In genomic region chr17:80168425-80169182, GRCm38 (mm10) we compare ENCODE assay signal across 9 mouse cellular contexts. TPM values are rescaled to one million over a fixed set of nuclear protein-coding genes. Genes with fewer than 3 reads are reported as not detected.
DNase-seq lines count a peak whose midpoint lies in the region; ATAC-seq lines count a peak whose summit lies in the region.
"Had no signal": no experiment of that assay in that cellular context is flagged by ENCODE, and none has a peak within 500 bp of the region (broad histone marks: within the 10 kb centered on the region; RNA-seq: fewer than 3 reads in every experiment).

No protein-coding gene starts in this region.

- H3K4me3 ChIP-seq in heart, embryonic 14.5 days (ENCODE audit: control insufficient read depth in 1 of 2, insufficient read depth in 1 of 2, low read depth in 1 of 2, low read length in 2 of 2): peak overlapping the region in 1 of 2 experiments; percentile 13; a peak in 1 of 4 replicates
- peak overlapping the region; percentile 14 for H3K4me3 ChIP-seq in midbrain, embryonic 15.5 days
- H3K4me3 ChIP-seq: megakaryocyte, embryonic 14.5 days had no signal

- DNase-seq in ovary, postnatal 36 days (ENCODE audit: low spot score): peak; percentile 32
- no peak for DNase-seq in ovary, postnatal 10 days (ENCODE audit: low spot score)
- peak; percentile 20 for DNase-seq in fibroblast of lung, adult 2 months (ENCODE audit: low read depth)
- peak; percentile 79 for DNase-seq in layer of hippocampus, adult 9-11 months
- DNase-seq in thymus, postnatal 0 days (ENCODE audit: low spot score): no peak
- no peak for DNase-seq in natural killer cell, adult 2 months (ENCODE audit: low spot score in 2 of 2)

- peak overlapping the region; percentile 57 for H3K4me2 ChIP-seq in heart, embryonic 14.5 days (ENCODE audit: low read length)
- H3K4me2 ChIP-seq in midbrain, embryonic 15.5 days: peak overlapping the region; percentile 49

- H3K9me3 ChIP-seq in heart, embryonic 14.5 days (ENCODE audit: control insufficient read depth, low read length): no peaks in the 10 kb centered on the region
- H3K9me3 ChIP-seq in midbrain, embryonic 15.5 days: no peaks in the 10 kb centered on the region
- H3K9me3 ChIP-seq: megakaryocyte, embryonic 14.5 days had no signal

- H3K4me1 ChIP-seq in heart, embryonic 14.5 days (ENCODE audit: control insufficient read depth in 2 of 2, insufficient read depth in 2 of 2, low read length in 2 of 2): peaks cover 22 to 24% of the 10 kb centered on the region in 2 experiments
- peaks cover 17% of the 10 kb centered on the region for H3K4me1 ChIP-seq in midbrain, embryonic 15.5 days

- H3K36me3 ChIP-seq in heart, embryonic 14.5 days (ENCODE audit: control insufficient read depth, insufficient read depth, low read length): no peaks in the 10 kb centered on the region
- no peaks in the 10 kb centered on the region for H3K36me3 ChIP-seq in midbrain, embryonic 15.5 days (replicated peaks)

- ATAC-seq in heart, embryonic 14.5 days (ENCODE audit: insufficient number of reproducible peaks, insufficient read depth, low FRiP score, low read depth): no peak
- ATAC-seq in midbrain, embryonic 15.5 days (replicated peaks): peak; percentile 91

- peak overlapping the region; percentile 36 to 41; a peak in 3 of 4 replicates for H3K27ac ChIP-seq in heart, embryonic 14.5 days (replicated peaks in 1 of 2; ENCODE audit: control insufficient read depth in 1 of 2, insufficient read depth in 1 of 2, low read depth in 2 of 2, low read length in 2 of 2)
- H3K27ac ChIP-seq in midbrain, embryonic 15.5 days: peak overlapping the region; percentile 88

- 22% methylated on average over 16 of the region's 16 CpGs for WGBS in heart, embryonic 14.5 days
- 14% methylated on average over 16 of the region's 16 CpGs for WGBS in midbrain, embryonic 15.5 days

- no peaks in the 10 kb centered on the region for H3K27me3 ChIP-seq in heart, embryonic 14.5 days (ENCODE audit: control insufficient read depth, insufficient read depth, low read length)
- H3K27me3 ChIP-seq in midbrain, embryonic 15.5 days (replicated peaks): no peaks in the 10 kb centered on the region

- H3K9ac ChIP-seq in heart, embryonic 14.5 days (ENCODE audit: low read length): 0 out of 2 replicates have a peak overlapping the region, but pooled peaks have one; percentile 8
- peak overlapping the region; percentile 22 for H3K9ac ChIP-seq in midbrain, embryonic 15.5 days

RNA-seq across cellular contexts. Expression of gene Srsf7, which starts 38.5 kb away (rescaled TPM):
- polyA plus RNA-seq in heart, embryonic 14.5 days (2014; fragmentation: Nextera tagmentation; extraction: Ambion mirVana): 275 and 276 TPM in 2 replicates
- 417 and 424 TPM in 2 replicates for polyA plus RNA-seq in midbrain, embryonic 15.5 days (2015; fragmentation: Nextera tagmentation; extraction: Ambion mirVana)
- 705 and 759 TPM in 2 replicates for polyA plus RNA-seq in thymus, postnatal 0 days (2015; fragmentation: Nextera tagmentation; extraction: Ambion mirVana)

RNA-seq across cellular contexts. Expression of gene Ttc39d, which starts 38.7 kb away (rescaled TPM):
- polyA plus RNA-seq in heart, embryonic 14.5 days (2014; fragmentation: Nextera tagmentation; extraction: Ambion mirVana): 0.11 and 0.16 TPM in 2 replicates
- polyA plus RNA-seq in midbrain, embryonic 15.5 days (2015; fragmentation: Nextera tagmentation; extraction: Ambion mirVana): 0.06 and 0.22 TPM in 2 replicates
- polyA plus RNA-seq in thymus, postnatal 0 days (2015; fragmentation: Nextera tagmentation; extraction: Ambion mirVana): 0.07 and 0.12 TPM in 2 replicates

RNA-seq across cellular contexts. Expression of gene Galm, which starts 41.3 kb away (rescaled TPM):
- 10.7 and 13.7 TPM in 2 replicates for polyA plus RNA-seq in heart, embryonic 14.5 days (2014; fragmentation: Nextera tagmentation; extraction: Ambion mirVana)
- polyA plus RNA-seq in midbrain, embryonic 15.5 days (2015; fragmentation: Nextera tagmentation; extraction: Ambion mirVana): 1.5 and 2.0 TPM in 2 replicates
- 7.6 and 8.4 TPM in 2 replicates for polyA plus RNA-seq in thymus, postnatal 0 days (2015; fragmentation: Nextera tagmentation; extraction: Ambion mirVana)

RNA-seq across cellular contexts. Expression of gene Gemin6, which starts 55.6 kb away (rescaled TPM):
- polyA plus RNA-seq in heart, embryonic 14.5 days (2014; fragmentation: Nextera tagmentation; extraction: Ambion mirVana): 23.5 and 27.0 TPM in 2 replicates
- polyA plus RNA-seq in midbrain, embryonic 15.5 days (2015; fragmentation: Nextera tagmentation; extraction: Ambion mirVana): 18.1 and 21.5 TPM in 2 replicates
- 41.4 and 50.8 TPM in 2 replicates for polyA plus RNA-seq in thymus, postnatal 0 days (2015; fragmentation: Nextera tagmentation; extraction: Ambion mirVana)

Comparison
In these comparisons a context has a peak if more than half of its experiments do, and no peak if none do; other contexts are left out.
1. DNase-seq: peak in ovary, postnatal 36 days (single experiment), fibroblast of lung, adult 2 months (single experiment) and layer of hippocampus, adult 9-11 months (single experiment); none in ovary, postnatal 10 days (single experiment), thymus, postnatal 0 days (single experiment) and natural killer cell, adult 2 months (0 of 2).